Mouse (Mus musculus) thymus, postnatal 14 days (tissue): ENCODE data around the gene Scyl1.

Source experiments
- DNase-seq: peaks from one replicate; pipeline ENCODE4 v3.0.0; 2021

Gene Scyl1

DNA sequence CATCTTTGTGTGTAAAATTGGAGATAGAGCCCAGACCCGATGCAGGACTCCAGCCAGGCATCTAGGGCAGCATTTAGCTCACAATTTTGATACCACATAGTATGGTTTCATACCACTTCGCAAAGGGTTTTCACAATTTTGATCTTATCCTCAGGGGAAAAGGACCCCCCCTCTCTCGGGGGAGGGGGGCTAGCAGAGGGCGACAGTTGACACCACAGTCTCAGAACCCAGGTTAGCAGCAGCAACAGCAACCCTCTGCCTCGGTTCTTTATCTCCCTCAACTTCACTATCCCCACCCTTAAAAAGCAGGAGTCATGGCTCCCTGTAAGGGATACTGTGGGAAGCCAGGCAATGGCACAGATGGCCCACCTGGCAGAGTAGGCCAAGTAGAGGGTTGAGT lies 58.0 kb downstream of the Scyl1 start:
- DNase-seq = no peak

DNA sequence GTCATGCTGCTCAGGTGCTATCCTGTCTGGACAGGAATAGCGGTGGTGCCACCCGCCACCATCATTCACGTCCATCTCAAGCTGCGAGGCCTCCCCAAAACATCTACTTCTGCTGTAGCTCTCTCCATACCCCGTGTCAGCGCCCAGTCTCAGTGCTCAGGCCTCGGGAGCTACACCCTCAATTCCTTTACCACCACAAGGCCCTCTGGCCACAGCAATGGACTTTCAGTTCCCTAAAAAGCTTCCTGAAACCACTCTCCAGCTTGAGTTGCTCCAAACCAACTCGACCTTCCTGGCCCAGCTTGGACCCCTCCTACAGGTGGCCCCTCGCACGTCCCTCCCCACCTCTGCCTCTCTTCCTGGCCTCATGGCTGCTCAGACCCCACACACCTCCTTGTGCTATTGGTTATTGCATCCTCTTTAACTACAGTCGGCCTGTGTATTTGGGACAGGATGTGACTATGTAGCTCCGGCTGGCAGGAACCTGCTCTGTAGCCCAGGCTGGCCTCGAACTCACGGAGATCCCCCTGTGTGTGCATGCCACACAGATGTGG lies 59.2 kb downstream of the Scyl1 start:
- no peak for DNase-seq

DNA sequence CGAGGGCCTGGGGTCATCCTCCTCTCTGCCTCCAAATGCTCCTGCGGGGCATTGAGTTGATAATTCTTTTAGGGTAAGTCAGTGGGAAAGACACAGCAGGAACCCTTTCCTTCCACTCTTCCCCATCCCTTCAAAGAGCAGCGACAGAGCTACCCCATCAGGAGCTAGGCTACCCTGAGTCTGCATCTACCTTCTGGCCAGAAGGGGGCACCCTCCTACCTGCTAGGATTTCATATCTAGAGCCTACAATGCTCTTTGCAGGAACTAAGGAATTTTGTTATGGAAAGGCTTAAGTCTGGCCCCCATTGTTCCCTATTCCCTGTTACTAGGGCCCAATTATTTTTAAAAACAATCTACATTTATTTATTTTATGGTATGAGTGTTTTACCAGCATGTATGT lies 60.0 kb downstream of the Scyl1 start:
- DNase-seq = peak; percentile 76

DNA sequence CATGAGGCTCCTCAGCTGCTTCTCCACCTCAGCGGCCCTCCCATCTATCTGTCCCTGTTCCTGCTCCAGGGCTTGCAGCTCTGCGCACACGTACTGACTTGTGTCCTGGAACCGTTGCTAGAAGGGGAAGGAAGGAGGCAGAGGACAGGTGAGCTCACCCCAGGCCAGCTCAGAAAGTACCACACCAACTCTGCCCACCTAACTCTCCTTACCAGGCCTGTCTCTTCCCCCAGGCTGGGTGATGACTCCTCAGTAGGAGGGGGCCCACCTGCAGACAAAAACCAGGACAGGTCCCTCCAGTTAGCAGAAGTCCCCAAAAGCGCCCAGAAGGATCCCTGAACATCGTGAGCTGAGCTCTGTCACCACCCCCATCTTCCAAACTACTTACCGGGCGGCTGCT lies 60.6 kb downstream of the Scyl1 start:
- no peak for DNase-seq

DNA sequence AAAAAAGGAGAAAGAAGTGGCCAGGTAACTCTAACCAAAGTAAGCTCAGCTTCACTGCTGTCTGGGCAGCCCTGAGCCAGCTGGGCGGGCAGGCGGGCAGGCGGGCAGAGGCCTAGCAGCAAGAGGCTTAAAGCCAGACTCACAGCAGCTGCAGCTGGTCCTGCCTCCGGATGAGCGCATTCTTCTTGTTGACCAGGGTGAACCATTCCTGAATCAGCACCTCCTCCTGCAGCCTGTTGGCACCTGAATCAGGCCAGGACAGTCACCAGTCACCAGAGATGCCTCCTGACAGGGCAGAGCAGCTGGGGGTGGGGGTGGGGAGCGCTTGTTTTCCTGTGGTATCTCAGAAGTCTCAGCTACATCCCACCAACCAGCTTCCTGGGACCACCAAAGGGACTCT lies 61.2 kb downstream of the Scyl1 start:
- DNase-seq = no peak
